Mouse (Mus musculus) midbrain, embryonic 14.5 days (tissue): ENCODE measurements around the gene Tcp11. TPM values are rescaled to one million over a fixed set of nuclear protein-coding genes. Genes with fewer than 3 reads are reported as not detected.

Experiments used
- ATAC-seq: fragments of 200-750 bp; cut with Nextera tagmentation; 2 replicates; pipeline ENCODE4 v1.8.0; 2017; ENCODE audit warnings: moderate number of reproducible peaks, moderate library complexity; ENCODE audit not compliant: low FRiP score, low TSS enrichment
- DNase-seq: peaks from one replicate; pipeline ENCODE4 v3.0.0-alpha.2; 2015
- H3K27ac ChIP-seq: fragments of 300-500 bp; sonication (generic); replicated peaks from 2 replicates; pipeline ENCODE4 v1.5.1; 2014; ENCODE audit warnings: mild to moderate bottlenecking, low read depth, low read length, moderate library complexity
- H3K27me3 ChIP-seq: fragments of 300-500 bp; sonication (generic); 2 replicates; pipeline ENCODE4 v1.6.1; 2014; ENCODE audit warnings: low read length, control low read depth, mixed read lengths; ENCODE audit not compliant: control insufficient read depth, insufficient read depth
- H3K36me3 ChIP-seq: fragments of 300-500 bp; sonication (generic); 2 replicates; pipeline ENCODE4 v1.6.1; 2014; ENCODE audit warnings: low read length, control low read depth; ENCODE audit not compliant: control insufficient read depth, insufficient read depth
- H3K4me1 ChIP-seq: fragments of 300-500 bp; sonication (generic); 2 replicates; pipeline ENCODE4 v1.6.1; 2014; ENCODE audit warnings: mild to moderate bottlenecking, antibody characterized with exemption, low read length, control low read depth; ENCODE audit not compliant: control insufficient read depth, insufficient read depth
- H3K4me2 ChIP-seq: fragments of 300-500 bp; sonication (generic); 2 replicates; pipeline ENCODE4 v1.6.1; 2014; ENCODE audit warnings: mild to moderate bottlenecking, low read length, moderate library complexity
- H3K4me3 ChIP-seq: fragments of 300-500 bp; sonication (generic); replicated peaks from 2 replicates; pipeline ENCODE4 v1.5.1; 2014; ENCODE audit warnings: low read depth, low read length
- H3K9ac ChIP-seq: fragments of 300-500 bp; sonication (generic); replicated peaks from 2 replicates; pipeline ENCODE4 v1.6.1; 2014; ENCODE audit warnings: mild to moderate bottlenecking, low read length, moderate library complexity
- H3K9me3 ChIP-seq: fragments of 300-500 bp; sonication (generic); 2 replicates; pipeline ENCODE4 v1.6.1; 2016; ENCODE audit warnings: low read length, control low read depth, mixed read lengths; ENCODE audit not compliant: control insufficient read depth
- WGBS: fragments of 180-500 bp; shearing (Covaris S2); extraction: QIAGEN DNeasy Blood & Tissue Kit; methylation state at CpG from one replicate; pipeline ENCODE4 v1.1.7; 2014; 5-methylcytosine and 5-hydroxymethylcytosine counted together
- polyA plus RNA-seq: library from polyadenylated mRNA; unstranded; fragments of >200 nt; fragmentation: Nextera tagmentation; extraction: Ambion mirVana; gene quantifications from 2 replicates; pipeline ENCODE4 v1.2.1, GENCODE M21; 2014

The Tcp11 gene
- polyA plus RNA-seq, 1 experiment from 2014 or later, result 0.88 TPM

DNA sequence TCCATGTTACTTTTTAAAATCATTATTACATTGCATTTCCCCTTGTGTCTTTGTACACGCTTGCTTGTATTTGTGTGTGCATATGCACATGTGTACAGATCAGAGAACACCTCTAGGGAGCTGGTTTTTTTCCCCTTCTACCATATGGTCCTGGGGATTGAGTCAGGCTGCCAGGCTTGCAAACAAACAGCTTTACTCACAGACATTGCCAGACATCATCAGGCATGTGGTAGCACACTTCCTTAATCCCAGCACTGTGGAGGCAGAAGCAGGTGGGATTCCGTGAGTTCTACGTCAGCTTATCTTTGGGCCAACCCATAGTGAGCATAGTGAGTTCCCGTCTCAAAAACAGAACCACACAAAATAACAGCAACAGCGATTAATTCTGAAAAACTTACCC is 33.4 kb downstream of the Tcp11 start:
- Histone ChIP-seq H3K27ac (no peak overlapping the region), H3K27me3 (no peaks in the 10 kb centered on the region), H3K4me3 (no peak overlapping the region), H3K4me1 (peaks cover 13% of the 10 kb centered on the region), H3K36me3 (peaks cover 53% of the 10 kb centered on the region), H3K9me3 (no peaks in the 10 kb centered on the region), H3K9ac (no peak overlapping the region), H3K4me2 (no peak overlapping the region)
- WGBS, result 94% methylated on average over 5 of the region's 5 CpGs
- ATAC-seq (no peak), DNase-seq (no peak)

DNA sequence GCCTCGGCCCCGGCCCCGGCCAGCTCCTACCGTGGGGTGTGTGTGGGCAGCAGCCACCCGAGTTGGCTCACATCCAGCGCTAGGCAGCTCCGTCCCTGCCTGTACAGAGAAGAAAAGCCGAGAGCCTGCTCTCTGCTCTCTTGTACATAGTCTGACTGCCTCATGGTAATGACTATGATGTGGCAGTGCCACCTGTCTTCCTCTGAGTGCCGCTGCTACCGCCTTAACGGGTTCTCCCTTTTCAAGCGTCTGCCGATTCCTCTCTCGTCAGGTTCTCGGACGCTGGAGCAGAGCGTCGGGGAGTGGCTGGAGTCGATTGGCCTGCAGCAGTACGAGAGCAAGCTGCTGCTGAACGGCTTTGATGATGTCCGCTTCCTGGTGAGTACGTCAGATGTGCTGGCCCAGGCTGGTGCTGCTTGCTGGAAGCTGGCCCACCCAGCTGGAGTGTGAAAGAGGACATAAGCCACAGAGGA is 38.1 kb downstream of the Tcp11 start:
- Histone ChIP-seq H3K9me3 (no peaks in the 10 kb centered on the region), H3K9ac (peak overlapping the region; percentile 71), H3K36me3 (peaks cover 22% of the 10 kb centered on the region), H3K4me1 (peaks cover 30% of the 10 kb centered on the region), H3K4me3 (peak overlapping the region; percentile 38), H3K27me3 (no peaks in the 10 kb centered on the region), H3K27ac (peak overlapping the region; percentile 89), H3K4me2 (peak overlapping the region; percentile 66)
- 20% methylated on average over 23 of the region's 23 CpGs for WGBS
- DNase-seq (peak; percentile 84), ATAC-seq (peak; percentile 74)

DNA sequence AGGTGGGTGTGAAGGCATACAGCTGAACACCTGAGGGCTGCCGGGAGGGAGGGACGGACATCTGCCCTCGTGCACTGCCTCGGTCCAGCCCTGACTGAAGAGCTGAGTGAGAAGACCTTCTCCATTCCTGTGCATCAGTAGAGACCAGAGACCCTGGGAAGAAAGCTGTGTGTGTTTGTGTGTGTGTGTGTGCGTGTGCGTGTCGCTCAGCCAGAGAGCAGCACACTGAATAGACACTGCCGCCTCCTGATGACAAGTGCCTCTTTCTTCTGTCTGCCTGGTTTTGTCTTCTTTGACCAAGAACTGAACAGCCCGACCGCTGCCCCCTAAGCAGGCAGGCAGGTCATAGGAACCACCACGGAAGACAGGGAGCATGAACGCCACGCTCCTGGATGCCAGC is 39.1 kb downstream of the Tcp11 start:
- peaks cover 37% of the 10 kb centered on the region for H3K4me1 ChIP-seq
- H3K4me2 ChIP-seq, result peak overlapping the region; percentile 66
- peak overlapping the region; percentile 89 for H3K27ac ChIP-seq
- DNase-seq (peak; percentile 69), ATAC-seq (no peak)
- no peaks in the 10 kb centered on the region for H3K27me3 ChIP-seq
- H3K4me3 ChIP-seq, result peak overlapping the region; percentile 38
- 52% methylated on average over 13 of the region's 13 CpGs for WGBS
- H3K36me3 ChIP-seq, result peaks cover 15% of the 10 kb centered on the region
- H3K9me3 ChIP-seq, result no peaks in the 10 kb centered on the region
- peak overlapping the region; percentile 71 for H3K9ac ChIP-seq

DNA sequence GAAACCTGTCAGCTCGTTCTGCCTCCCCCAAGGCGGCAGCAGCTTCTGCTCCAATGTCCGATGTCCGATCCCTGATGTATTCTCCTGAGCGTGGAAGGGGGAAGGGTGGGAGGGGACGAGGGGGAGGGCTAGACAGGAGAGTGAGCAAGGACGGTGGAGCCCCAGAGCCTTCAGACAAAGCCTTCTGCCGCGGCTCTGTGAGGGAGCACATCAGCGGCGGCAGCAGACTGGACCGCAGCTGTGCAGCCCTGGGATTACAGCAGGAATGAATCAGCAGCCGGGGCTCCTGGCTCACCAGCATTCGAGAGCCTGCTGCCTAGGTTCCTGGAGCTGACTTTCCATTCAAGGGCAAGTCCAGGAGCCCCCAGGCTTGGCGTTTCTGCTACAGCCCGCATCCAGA is 39.8 kb downstream of the Tcp11 start:
- H3K9me3 ChIP-seq, result no peaks in the 10 kb centered on the region
- H3K27ac ChIP-seq, result peak overlapping the region; percentile 89
- H3K36me3 ChIP-seq, result peaks cover 9% of the 10 kb centered on the region
- ATAC-seq (peak; percentile 65; the same call in 1 of the 2 replicates), DNase-seq (peak; percentile 85)
- H3K9ac ChIP-seq, result peak overlapping the region; percentile 71
- H3K4me1 ChIP-seq, result peaks cover 37% of the 10 kb centered on the region
- peak overlapping the region; percentile 38 for H3K4me3 ChIP-seq
- H3K27me3 ChIP-seq, result no peaks in the 10 kb centered on the region
- 5% methylated on average over 16 of the region's 16 CpGs for WGBS
- H3K4me2 ChIP-seq, result peak overlapping the region; percentile 66

DNA sequence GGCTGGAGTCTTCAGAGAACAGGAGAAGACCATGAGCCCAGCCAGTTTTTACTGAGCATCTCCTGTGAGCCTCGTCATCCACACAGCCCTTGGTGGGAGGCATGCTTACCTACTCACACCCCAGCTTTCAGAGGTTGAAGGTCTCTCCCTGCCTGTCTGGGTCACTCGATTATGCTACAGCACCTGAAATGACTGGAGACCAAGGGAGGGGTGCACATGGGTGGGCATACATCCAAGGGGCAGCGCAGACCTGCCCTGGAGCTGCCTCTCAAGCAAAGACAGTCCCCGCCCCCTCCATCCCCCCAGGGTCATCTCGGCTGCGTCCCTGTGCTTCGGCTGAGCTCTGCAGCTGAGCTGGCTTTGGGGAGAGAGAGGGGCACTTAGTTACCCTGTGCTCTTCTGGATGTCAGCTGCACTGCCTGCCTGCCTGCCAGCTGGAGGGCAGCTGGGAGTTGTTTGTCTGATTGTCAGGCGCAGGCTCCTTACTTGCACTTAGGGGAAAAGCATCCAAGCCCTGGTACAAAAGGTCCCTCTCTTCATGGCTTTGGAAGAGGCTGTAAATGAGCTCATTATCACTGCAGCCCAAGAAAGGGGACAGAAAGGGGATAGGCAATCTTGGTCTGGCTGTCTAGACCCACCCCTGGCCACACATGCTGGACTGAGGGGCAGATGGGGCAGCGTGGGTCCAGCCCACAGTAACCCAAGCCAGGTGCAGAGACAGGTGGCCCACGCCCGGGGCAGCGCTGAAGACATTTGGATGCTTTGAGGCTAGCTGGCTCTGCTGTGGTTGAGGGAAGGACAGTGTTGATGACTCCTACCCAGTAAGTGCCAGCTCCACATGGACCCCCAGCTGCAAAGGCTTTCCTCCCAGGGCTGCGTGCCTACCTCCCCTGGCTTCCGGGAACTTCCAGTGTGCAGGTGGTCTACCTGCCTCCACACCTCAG is 43.4 kb downstream of the Tcp11 start:
- H3K27me3 ChIP-seq, result no peaks in the 10 kb centered on the region
- 52% methylated on average over 14 of the region's 14 CpGs for WGBS
- ATAC-seq, result peak; percentile 26; the same call in 1 of the 2 replicates
- no peaks in the 10 kb centered on the region for H3K9me3 ChIP-seq
- H3K4me3 ChIP-seq, result no peak overlapping the region
- peak; percentile 69 for DNase-seq
- H3K27ac ChIP-seq, result peak overlapping the region; percentile 53
- peaks cover 37% of the 10 kb centered on the region for H3K4me1 ChIP-seq
- H3K9ac ChIP-seq, result no peak overlapping the region; the same call in 1 of the 2 replicates
- H3K4me2 ChIP-seq, result no peak overlapping the region
- no peaks in the 10 kb centered on the region for H3K36me3 ChIP-seq

DNA sequence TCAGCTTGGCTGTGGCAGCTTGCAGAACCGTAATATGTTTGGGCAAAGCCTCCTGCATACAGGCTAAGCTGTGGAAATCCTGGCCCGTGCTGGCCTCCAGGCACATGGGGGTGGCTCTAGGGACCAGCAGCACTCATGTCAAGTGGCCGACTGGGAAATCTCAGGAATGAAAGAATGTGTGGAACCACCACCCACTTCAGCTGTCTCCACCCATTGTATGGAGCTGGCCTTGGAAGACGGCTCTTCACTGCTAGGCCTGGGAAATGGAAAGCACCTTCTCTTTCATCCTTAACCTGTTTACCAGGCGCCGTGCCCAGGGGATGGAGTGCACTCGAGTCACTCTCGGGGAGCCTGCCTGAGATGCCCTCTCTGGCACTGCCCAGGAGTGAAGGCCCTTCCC is 45.5 kb downstream of the Tcp11 start:
- ATAC-seq, result no peak

DNA sequence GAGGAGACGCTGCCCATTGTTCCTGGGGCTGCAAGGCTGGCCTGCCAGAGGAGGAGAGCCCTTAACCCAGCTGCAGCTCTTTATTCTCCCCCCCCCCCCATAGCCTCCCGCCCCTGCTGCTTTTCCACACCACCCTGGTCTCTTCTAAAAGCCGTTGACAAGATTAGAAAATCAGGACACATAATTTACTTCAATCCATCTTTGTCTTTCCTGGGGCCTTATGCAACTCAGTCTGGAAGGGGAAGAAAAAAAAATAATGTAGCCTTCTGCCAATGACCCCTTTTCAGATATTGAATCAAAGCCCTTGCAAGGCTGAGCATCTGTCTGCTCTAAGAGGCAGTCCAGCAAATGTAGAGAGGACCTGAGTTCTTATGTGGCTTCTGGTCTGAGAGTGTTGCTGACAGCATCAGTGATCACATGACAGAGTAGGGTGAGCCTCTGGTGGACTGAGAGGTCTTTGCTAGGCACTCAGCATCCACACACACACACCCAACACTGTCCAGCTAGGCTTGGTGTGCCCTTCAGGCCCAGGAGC is 47.3 kb downstream of the Tcp11 start:
- Histone ChIP-seq H3K9me3 (no peaks in the 10 kb centered on the region), H3K27me3 (no peaks in the 10 kb centered on the region), H3K9ac (peak overlapping the region; percentile 36; the same call in 1 of the 2 replicates), H3K4me2 (no peak overlapping the region), H3K4me3 (no peak overlapping the region), H3K4me1 (peaks cover 22% of the 10 kb centered on the region), H3K36me3 (no peaks in the 10 kb centered on the region), H3K27ac (peak overlapping the region; percentile 79)
- peak; percentile 27 for DNase-seq
- ATAC-seq, result no peak
- WGBS, result 5% methylated on average over 3 of the region's 3 CpGs

More for the DNA sequence above, 45.5 kb downstream of the Tcp11 start:
- H3K36me3 ChIP-seq, result no peaks in the 10 kb centered on the region
- no peaks in the 10 kb centered on the region for H3K27me3 ChIP-seq
- 78% methylated on average over 8 of the region's 8 CpGs for WGBS
- H3K27ac ChIP-seq, result no peak overlapping the region
- H3K9me3 ChIP-seq, result no peaks in the 10 kb centered on the region
- H3K4me2 ChIP-seq, result no peak overlapping the region
- H3K4me3 ChIP-seq, result no peak overlapping the region
- no peak overlapping the region for H3K9ac ChIP-seq
- no peak for DNase-seq
- H3K4me1 ChIP-seq, result peaks cover 22% of the 10 kb centered on the region

DNA sequence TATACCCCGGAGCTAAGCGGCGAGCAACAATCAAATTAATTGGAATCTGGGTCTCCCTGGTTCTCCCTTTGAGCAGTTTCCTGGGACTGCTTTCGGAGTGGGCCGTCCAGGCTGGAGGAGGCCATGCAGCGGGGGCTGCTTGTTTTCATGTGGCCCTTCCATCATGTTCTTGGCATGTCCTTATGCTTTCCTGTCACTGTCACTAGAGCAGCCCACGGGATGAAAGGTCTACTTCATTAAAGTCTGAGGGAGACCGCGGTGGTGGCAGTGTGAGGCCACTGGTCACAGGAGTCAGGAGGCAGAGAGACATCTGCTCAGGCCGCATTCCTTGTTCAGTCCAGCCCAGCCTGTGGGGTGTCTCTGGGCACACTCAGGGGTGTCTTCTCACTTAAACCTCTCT is 48.2 kb downstream of the Tcp11 start:
- H3K9ac ChIP-seq, result peak overlapping the region; percentile 36; the same call in 1 of the 2 replicates
- H3K4me2 ChIP-seq, result no peak overlapping the region
- ATAC-seq, result no peak
- H3K9me3 ChIP-seq, result no peaks in the 10 kb centered on the region
- no peaks in the 10 kb centered on the region for H3K27me3 ChIP-seq
- no peaks in the 10 kb centered on the region for H3K36me3 ChIP-seq
- no peak overlapping the region for H3K4me3 ChIP-seq
- peak overlapping the region; percentile 79 for H3K27ac ChIP-seq
- no peak for DNase-seq
- peaks cover 18% of the 10 kb centered on the region for H3K4me1 ChIP-seq
- WGBS, result 66% methylated on average over 10 of the region's 10 CpGs
